Mouse (Mus musculus) duodenum, adult 2 months (tissue): ENCODE data around the gene Slc25a5. TPM values are rescaled to one million over a fixed set of nuclear protein-coding genes. Genes with fewer than 3 reads are reported as not detected.

Experiments
- polyA plus RNA-seq: library from polyadenylated mRNA; depleted of rRNA; stranded (reverse); fragments of >200 nt; gene quantifications from 2 replicates; pipeline ENCODE4 v1.2.3, GENCODE M21; 2012; ENCODE audit warnings: low replicate concordance; rRNA removed

Slc25a5 gene
- polyA plus RNA-seq, result 897 and 1,694 TPM in 2 replicates

DNA sequence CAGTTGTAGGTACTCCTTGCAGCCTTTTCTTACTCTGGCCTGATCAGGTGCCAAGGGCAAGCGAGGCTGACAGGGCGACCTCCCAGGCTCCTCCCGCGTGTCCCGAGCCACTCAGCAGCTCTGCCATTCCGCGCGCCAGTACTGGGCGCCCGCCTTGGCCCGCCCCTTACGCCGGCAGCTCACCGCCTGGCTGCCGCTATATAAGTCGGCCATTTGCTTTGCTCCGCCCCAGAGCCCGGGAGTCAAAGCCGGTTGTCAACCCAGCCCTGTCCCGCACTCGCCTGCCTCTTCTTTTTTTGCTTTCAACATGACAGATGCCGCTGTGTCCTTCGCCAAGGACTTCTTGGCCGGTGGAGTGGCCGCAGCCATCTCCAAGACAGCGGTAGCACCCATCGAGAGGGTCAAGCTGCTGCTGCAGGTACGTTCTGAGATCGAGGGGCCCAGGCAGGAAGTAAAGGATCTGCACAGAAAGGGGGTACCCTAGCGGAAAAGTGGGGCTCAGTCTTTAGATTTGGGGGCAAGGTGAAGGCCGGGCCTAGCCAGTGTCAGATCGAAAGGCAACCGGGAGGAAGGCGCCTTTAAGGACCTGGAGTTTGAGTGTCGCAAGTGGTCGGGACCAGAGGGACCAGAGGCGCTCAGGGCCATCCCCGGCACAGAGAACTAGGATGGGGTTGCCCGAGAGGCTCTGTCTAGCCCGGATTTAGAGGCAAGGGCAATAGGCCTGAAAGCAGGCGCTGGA, at the start of gene Slc25a5:
Gene Slc25a5, plus strand, starts transcription at position 228 of the 739 bp plus-strand sequence.

Other genes with a start within 250 kb of the Slc25a5 start
- 157 and 251 TPM in 2 replicates for gene Pgrmc1, start 197.4 kb upstream of the Slc25a5 start, polyA plus RNA-seq
- 0.07 TPM in 1 of 2 replicates, not detected in the other for gene Akap17b, start 150.3 kb upstream of the Slc25a5 start, polyA plus RNA-seq
- gene Slc25a43, start 52.0 kb upstream of the Slc25a5 start, polyA plus RNA-seq, result 1.6 and 2.3 TPM in 2 replicates
- 24.0 and 43.6 TPM in 2 replicates for gene Ube2a, start 78.2 kb downstream of the Slc25a5 start, polyA plus RNA-seq
- 3.5 and 4.5 TPM in 2 replicates for gene C330007P06Rik, start 78.5 kb downstream of the Slc25a5 start, polyA plus RNA-seq
- gene Nkrf, start 107.2 kb downstream of the Slc25a5 start, polyA plus RNA-seq, result 0.04 and 0.07 TPM in 2 replicates
- gene Sept6, start 196.1 kb downstream of the Slc25a5 start, polyA plus RNA-seq, result 0.91 and 2.8 TPM in 2 replicates